Mouse (Mus musculus): ENCODE results near the gene Clec11a. TPM values are rescaled to one million over a fixed set of nuclear protein-coding genes. Genes with fewer than 3 reads are reported as not detected.
"Not testable (repeated sequence)": the region's sequence is repeated elsewhere in the genome, so short reads cannot be mapped to it uniquely, and the experiment has no call there.

Clec11a gene
- total RNA-seq, 2 experiments from 2014 or later, result 3.1 to 3.5 TPM

DNA sequence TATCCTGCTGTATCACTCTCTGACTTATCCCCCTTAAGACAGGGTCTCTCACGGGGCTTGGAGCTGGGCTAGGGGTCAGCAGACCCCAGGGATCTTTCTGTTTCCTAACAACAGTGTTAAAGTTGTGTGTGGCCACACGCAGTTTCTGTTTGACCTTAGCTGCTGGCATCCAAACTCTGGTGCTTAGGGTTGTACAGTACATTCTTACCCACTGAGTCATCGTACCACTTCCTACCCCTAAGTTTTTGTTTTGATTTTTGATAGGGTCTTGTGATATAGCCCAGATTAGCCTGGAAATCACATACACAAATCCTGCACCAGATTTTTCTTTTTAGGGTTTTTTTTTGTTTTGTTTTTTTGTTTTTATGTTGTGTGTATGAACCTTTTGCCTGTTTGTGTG is 25.6 kb upstream of the Clec11a start:
- no peak for DNase-seq (ENCODE audit: extremely low spot score in 1 of 2, low spot score in 1 of 2)

DNA sequence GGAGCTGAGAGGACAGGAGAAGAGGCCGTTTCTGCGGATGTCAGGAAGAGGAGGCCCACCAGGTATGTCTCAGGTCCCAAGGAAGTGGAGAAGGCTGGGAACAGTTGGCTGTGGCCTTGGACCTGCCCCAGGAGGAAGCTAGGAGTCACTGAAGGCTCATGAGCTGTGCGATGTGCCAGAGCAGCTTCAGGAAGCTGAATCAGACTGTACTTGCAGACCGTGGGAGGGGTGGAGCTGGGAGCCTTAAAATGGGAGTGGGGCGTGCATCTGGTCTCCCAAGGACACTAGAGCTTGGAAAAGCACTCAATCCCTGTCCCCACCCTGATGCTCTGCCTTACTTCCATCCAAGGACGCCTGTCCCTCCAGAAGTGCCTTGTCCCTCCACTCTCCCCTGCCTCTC is 19.9 kb upstream of the Clec11a start:
- no peak for DNase-seq (ENCODE audit: extremely low spot score in 1 of 2, low spot score in 1 of 2)

DNA sequence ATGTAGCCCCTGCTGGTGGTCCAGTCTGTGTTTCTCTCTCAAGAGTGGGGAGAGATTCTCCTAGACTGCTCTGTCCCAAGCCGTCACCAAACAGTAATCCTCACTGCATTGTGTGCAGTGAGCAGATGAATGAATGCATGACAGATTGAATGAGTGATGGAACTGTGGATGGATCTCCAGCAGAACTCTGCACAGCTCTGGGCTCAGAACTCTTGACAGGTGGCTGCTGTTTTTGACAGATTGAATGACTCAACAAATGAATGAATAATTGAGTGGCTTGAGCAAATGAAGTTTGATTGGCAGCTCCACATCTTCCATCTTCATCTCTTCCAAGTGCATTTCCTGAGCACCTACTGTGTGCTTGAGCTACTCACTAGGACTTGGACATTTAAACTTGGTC is 15.6 kb upstream of the Clec11a start:
- no peak for DNase-seq (ENCODE audit: extremely low spot score in 1 of 2, low spot score in 1 of 2)

DNA sequence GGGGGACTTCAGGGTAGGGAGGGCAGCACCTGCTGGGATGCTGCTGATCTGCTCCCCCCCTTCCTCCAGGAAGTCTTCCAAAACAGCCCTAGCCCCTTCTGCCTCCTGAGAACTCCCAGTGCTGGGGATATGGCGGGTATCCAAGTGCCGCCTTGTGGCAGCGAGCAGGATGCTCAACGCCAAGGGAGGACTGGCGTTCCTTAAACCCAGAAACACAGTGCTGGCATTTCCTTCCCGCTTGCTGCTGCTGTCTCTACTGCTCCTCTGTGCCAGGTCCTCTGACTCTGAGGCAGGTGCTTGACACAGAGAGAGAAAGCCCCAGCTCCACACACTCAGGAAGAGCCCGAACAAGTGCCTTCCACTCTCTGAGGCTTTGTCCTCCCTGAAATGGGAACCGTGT is 14.2 kb upstream of the Clec11a start:
- DNase-seq (ENCODE audit: extremely low spot score in 1 of 2, low spot score in 1 of 2), result peak in 1 of 2 experiments; percentile 72

DNA sequence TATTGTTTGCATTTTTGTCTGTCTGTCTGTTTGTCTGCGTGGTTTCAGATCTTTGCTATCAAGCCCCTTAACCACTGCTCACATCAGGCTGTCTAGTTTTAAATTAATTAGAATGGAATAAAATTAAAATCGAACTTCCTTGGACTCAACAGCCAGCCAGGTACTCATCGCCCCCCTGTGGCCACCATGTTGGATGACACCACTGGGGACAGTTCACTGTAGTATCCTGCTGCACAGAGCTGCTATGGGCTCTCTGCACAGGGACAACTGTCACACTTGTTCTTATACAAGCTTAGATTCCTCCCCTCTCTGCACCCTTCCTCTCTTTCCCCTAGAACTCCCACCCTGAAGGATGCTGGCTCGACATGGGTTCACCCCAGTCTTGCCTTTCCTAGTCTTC is 11.2 kb upstream of the Clec11a start:
- DNase-seq (ENCODE audit: extremely low spot score in 1 of 2, low spot score in 1 of 2), result no peak

DNA sequence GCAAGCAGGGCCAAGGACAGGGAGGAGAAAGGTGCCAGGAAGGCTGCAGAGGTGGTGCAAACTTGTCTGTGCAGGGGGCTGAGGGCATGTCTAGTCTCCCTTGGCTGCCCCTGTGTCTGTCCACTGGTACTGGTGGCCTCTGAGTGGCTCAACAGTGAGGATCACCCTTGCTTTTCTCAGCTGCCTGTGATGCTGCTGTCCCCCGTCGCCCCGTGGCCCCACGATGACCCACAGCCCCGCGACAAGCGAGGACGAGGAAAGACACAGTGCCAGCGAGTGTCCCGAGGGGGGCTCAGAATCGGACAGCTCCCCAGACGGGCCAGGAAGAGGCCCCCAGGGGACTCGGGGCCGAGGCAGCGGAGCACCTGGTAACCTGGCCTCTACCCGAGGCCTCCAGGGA is 5.8 kb upstream of the Clec11a start:
- no peak for DNase-seq (ENCODE audit: extremely low spot score in 1 of 2, low spot score in 1 of 2)

DNA sequence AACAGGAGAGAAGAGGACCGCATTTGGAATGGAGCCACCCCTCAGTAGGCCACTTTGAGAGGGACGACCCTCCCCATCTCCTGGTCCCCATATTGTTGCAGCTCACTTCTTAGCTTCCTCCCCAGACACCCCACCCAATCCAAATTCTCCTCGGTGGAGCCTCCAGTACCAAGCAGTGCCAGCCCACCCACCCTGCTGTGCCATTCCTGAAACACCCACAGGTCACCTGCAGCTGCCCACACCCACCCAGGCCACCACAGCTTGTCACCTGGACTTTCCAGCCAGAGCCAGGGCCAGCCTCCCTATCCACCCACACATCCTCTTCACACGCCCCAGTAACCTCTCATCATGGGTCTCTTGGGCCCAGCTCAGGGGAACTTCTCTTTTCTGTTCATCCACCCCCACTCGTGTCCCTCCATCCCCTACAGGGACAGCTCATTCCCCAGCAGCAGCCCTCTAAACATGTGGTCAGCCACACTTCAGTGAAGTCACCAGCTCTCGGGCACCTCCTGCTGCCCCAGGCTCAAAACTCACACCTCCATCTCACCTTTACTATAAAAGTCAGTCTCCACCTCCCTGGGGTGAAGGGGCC is 5.1 kb upstream of the Clec11a start:
- no peak for DNase-seq (ENCODE audit: extremely low spot score in 1 of 2, low spot score in 1 of 2)

DNA sequence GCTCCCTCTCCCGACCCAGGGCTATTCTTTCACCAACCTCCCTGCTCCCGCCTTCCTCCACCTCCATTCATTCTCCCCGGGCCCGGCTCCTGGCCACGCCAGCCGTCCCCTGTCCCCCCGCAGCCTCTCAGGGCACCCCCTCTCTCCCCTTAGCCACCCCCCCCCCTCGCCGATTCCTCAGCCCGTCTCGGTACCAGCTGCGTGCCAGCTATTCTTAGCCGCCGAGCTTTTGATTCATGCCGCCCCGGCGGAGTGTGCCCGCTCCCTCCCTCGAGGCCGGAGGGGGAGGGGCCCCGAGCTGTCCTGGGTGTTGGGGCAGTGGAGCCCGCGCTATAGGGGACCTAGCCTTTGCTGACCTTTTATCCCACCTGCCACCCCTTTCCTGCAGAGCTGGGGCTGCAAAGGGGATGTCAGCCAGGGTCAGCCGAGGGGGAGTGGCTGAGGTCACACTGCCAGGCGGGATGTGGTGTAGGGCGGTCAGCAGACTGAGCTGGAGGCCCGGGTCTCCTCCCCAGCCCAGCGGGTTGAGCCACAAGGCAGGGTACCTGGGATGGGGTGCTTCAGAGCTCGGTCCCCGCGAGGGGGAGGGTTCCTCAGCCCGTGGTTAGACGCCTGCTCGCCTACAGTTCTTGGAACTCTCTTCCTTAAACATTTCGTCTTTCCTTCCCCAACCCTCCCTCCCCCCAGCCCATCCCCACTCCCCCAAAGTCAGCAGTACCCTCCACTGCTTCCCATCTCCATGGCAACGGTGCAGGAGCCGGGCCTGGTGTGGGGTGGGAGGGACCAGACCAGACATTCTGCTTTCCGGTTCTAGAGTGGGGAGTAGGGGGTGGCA is 4.4 kb upstream of the Clec11a start:
- no peak for DNase-seq (ENCODE audit: extremely low spot score in 1 of 2, low spot score in 1 of 2)

DNA sequence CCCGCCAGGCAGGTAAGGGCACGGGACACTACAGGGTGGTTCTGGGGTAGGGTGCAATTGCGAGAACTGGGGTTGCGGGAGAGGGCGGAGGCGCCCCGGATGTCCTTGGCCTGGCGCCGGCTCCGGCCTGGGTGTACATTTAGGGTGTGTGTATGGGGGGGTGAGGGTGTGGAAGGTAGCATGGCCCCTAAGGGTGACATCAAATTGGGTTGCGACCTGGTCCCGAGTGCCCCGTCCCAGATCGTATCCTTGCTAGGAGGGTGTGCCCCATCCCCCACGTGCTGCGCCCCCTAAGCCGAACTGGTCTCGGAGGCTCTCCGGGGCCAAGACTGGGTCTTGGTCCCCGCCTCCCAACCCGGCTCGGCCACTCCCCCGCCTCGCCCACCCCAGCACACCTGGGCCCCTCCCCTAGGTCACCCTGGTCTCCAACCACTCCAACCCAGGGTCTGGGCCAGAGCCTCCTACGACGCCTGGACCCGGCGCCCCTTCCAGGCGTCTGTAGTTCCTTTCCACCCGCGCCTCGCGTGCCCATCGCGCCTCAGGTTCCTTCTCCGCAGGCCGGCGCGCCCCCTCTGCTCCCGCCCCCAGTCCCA is 3.7 kb upstream of the Clec11a start:
- DNase-seq (ENCODE audit: extremely low spot score in 1 of 2, low spot score in 1 of 2), result no peak

DNA sequence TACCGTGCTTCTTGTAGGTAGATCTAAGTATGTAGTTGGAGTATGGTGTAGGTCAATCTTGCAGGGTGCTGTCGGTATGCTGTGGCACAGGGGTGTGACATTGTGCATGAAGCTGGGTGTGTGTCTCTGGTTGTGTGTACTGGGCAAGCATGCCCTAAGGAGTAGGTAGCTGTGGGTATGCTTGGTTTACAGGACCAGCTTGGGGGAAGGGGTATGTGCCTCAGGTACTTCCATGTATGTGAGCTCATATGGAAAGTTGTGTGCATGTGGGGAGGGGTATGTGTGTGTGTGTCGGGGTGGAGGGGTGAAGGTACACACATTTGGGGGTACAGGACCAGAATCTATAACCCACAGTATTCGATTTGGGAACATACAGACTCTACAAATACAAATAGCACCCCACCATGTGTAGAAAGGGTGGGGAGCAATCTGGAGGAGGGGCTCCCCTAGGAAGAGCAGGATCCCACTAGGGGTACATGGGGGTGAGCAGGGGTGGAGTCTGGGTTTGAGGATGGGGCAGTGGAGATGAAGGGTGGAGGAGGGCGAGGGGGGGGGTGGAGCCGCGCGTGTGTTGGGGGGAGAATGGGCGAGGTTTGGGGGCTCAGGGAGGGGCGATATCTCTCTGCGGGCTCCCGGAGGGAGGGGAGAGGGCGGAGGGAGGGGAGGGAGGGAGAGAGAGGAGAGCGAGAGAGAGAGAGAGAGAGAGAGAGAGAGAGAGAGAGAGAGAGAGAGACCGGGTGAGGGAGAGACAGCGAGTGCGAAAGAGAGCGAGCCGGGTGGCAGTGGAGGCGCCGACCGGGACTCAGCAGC is 3.0 kb upstream of the Clec11a start, which contains the start of gene Shank1:
Gene Shank1 (plus strand): TSS at position 779 of the 810 bp plus-strand sequence.
- no peak for DNase-seq (ENCODE audit: extremely low spot score in 1 of 2, low spot score in 1 of 2)

DNA sequence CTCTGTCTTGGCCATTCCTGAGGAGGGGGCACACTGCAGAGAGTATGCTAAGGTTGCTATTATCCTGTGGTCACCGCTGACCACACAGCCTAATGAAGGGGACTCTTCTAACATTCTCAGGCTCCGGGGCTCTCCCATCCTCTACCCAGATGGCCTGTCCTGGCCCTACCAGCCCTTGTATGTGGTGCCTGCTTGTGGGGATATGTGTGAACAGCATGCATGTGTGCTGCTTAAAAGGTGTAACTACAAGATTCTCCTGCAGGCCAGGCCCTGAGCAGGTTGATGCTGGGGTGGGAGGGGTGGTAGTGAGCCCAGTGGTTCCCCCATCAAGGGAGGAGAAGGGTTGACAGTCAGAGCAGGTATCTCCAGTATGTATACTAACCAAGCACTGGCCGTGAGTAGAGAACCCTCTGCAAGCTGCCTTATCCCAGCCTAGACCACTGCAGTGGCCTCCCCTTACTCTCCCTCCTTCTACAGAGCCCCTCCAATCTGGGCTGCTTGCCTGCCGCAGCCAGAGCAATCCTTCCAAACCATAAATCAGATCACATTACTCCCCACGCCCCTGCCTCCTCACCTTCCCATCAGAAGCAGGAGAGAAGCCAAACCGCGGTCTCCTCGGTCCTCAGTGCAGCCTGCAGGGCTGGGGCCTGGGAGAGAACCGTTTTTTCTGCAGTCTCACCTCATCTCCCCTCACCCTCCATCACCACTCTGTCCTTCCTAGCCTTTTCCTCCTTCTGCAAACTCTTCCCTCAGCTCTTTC is 739 bp upstream of the Clec11a start:
- no peak for DNase-seq (ENCODE audit: extremely low spot score in 1 of 2, low spot score in 1 of 2)

DNA sequence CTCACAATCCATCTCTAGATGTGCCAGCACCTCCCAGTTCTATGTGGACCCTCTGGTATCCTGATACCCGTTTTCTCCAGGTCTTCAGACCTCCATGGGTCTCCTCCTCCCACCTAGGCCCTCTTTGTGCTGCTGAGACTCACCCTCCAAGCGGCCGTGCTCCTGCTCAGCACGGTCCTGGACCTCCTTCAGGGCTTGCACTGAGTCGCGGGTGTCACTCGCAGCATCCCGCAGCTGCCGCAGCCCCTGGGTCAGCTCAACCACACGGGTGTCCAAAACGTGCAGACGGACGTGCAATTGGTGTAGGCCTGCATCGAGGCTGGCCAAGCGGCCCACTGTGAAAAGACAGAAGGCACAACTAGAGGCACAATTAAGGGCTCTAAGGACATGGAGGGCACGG is 1.0 kb downstream of the Clec11a start:
- DNase-seq (ENCODE audit: extremely low spot score in 1 of 2, low spot score in 1 of 2), result no peak

DNA sequence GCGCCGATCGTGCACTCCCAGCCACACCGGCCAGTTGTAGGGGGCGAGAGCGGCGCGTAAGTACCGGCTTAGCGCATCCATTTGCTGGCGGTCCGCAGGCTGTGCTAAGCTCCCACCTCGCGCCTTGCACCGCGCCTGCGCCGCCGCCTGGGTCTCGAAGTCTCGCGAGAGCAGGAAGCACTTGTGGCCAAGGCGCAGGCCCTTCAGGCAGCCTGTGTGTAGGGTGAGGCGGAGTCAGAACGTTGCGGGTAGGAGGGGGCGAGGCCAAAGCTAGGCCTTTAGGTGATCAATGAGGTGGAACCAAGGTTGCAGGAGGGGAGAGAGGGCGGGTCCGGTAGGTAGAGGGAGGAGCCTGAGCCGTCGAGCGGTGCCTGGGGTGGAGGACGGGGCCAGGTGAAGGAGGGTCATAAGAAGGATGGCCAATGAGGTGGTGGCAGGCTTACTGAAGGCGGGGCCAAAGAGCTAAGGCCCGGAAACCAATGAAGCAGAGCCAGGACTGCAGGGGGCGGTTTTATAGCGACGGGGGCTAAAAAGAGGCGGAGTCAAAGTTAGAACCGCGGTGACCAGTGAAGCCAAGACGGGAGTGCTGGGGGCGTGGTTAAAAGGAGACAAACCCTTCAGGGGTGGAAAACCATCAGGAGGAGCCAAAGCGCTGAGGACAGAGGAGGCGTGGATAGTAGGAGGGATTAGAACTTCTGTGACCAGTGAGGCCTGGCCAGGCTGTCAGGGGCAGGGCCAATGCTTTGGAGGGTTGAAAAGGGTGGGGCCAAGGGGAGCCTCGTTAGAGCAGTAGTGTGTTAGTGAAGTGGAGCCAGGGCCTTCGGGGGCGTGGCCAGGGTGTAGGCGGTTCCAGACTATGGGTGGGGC is 1.7 kb downstream of the Clec11a start:
- peak; percentile 89 to 97 for DNase-seq (ENCODE audit: extremely low spot score in 1 of 2, low spot score in 1 of 2)

DNA sequence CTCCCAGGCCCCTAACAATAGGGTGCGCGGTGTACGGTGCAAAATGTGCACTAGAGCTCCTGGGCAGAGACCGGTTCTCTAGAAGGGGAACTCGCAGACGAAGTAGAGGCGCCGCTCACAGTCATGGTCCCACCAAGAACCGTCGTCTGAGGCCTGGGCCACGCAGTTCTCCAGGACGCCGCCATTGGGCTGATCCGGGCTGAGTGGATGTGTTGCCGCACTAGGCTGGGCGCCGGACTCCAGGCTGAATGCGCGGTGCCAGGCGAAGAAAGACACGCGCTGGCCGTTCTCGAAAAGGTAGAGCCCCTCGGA is 2.3 kb downstream of the Clec11a start:
- DNase-seq (ENCODE audit: extremely low spot score in 1 of 2, low spot score in 1 of 2), result no peak

DNA sequence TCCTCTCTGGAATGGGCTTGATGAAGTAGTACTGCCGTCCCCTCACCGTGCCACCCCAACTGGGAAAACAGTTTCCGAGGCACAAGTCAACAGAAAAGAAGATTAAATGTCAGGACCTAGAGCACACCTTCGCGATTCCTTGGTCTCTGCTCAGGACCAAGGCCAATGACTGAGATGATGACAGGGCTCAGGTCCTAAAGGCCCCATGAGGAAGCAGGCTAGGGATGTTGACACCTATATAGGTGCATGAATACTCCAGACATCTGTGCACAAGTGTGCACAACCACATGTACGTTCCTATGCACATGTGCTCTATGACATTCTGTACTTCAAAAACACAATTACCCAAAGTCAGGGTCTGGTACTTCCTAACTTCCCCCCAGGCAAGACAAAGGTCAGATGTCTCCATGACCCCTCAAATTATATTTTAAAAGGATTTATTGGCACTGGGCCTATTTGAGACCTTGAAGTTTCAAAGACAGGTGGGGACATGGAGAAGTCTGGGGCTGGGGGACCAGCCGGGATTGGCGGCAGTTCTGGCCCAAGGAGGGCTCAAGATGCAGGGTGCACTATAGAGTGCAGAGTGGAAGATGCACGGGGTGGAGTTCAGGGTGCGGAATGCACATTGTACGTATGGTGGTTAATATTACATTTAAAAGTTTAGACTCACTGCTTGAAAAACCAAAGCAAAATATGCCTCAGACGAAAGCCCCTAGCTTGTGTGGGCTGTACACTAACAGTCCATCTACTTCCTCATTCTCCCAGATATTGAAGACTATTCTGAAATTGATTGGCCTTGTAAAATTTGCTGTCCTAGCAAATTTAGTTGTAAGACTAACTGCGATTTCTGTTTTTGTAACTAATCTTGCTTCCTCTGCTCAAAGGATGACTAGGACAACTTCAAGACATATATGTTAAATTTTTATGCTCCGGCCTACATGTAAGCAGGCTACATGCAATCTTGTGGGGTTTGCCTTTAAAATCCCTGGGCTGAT is 3.1 kb downstream of the Clec11a start:
- DNase-seq (ENCODE audit: extremely low spot score in 1 of 2, low spot score in 1 of 2), result no peak

DNA sequence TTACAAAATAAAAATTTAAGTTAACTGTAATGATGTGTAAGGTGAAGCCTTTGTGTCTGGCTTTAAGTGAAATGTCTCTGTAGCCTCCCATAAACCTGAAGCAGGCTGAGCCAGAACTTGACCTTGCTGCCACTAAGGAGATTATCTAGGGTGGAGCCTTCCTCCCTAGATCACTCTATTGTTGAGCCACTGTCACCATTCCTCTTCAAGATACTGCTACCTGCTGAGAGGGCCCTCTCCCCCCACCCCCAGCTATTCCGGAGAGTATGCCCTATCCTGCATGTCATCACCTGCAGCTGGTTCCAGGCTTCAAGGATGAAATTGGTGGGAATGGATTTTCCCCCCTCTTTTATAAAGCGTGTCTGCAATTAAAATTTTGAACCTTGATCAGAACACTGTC is 9.2 kb downstream of the Clec11a start:
- DNase-seq (ENCODE audit: extremely low spot score in 1 of 2, low spot score in 1 of 2), result not testable (repeated sequence)

DNA sequence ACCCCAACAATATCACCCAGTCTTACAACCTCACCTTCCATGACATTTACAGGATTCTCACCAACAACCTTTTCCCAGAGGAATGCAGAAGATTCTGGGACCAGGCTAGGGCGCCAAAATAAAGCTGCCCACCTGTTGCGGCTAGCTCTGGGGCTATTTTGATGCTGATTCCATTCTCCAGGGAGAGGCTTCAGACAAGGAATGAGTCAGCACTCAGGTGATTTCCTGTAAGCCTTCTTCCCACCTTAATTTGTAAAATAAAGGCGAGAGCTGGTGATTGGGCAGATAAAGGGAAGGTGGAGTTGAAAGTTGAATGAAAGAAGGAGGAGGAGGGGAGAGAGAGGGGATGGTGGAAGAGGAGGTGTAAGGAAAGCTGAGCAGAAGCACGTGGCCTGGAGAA is 15.3 kb downstream of the Clec11a start:
- no peak for DNase-seq (ENCODE audit: extremely low spot score in 1 of 2, low spot score in 1 of 2)

DNA sequence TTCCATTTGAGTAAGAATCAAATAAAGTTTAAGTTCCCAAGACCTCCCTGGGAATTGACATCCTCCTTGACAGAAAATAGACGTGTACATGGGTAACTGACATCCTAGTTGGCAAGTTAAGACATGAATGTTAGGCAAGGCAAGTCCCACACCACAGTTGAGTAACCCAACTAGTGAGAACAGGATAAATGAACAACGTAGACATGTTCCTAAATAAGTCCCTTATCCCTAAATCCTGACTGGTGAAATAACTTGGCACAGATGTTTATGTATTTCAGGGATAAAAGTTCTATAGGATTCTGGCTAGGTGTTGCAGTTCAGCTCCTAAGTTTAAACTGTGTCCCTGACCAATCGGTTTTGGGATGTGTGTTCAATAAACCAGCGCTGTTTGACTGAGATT is 15.7 kb downstream of the Clec11a start:
- no peak for DNase-seq (ENCODE audit: extremely low spot score in 1 of 2, low spot score in 1 of 2)
